Mouse (Mus musculus): ENCODE results near the gene Xlr4b.
"Not testable (repeated sequence)": the region's sequence is repeated elsewhere in the genome, so short reads cannot be mapped to it uniquely, and the experiment has no call there.

Xlr4b gene

GRCm38 (mm10) chrX:73213819-73214564 lies at the start of gene Xlr4b:
TSS of gene Xlr4b (plus strand) at chrX:73214333.
- not testable (repeated sequence) for DNase-seq (ENCODE audit: low spot score)

DNA sequence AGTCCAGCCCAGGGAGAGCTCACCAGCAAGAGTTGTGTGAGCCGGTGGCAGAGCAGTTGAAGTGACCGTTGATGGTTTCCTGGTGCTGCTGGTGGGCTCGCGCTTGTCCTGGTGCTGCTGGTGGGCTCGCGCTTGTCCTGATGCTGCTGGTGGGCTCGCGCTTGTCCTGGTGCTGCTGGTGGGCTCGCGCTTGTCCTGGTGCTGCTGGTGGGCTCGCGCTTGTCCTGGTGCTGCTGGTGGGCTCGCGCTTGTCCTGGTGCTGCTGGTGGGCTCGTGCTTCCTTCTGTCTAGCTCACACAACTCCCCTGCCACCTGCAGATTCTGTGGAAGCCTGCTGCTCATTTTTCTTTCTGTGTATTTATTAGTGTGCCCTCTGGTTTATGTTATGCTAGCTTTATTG lies 37.2 kb upstream of the Xlr4b start, which contains the start of gene Spin2d:
TSS of gene Spin2d (minus strand) at position 101 of the 400 bp plus-strand sequence.
- not testable (repeated sequence) for DNase-seq (ENCODE audit: low spot score)

- not testable (repeated sequence) for DNase-seq (ENCODE audit: low spot score)
These were observed 22.2 kb upstream of the Xlr4b start, which contains the start of gene Xlr3b for GRCm38 (mm10) chrX:73191934-73192333. TSS of gene Xlr3b (plus strand) at chrX:73192207.

GRCm38 (mm10) chrX:73225365-73225764 lies 11.2 kb downstream of the Xlr4b start:
- no peak for DNase-seq (ENCODE audit: low spot score)

DNA sequence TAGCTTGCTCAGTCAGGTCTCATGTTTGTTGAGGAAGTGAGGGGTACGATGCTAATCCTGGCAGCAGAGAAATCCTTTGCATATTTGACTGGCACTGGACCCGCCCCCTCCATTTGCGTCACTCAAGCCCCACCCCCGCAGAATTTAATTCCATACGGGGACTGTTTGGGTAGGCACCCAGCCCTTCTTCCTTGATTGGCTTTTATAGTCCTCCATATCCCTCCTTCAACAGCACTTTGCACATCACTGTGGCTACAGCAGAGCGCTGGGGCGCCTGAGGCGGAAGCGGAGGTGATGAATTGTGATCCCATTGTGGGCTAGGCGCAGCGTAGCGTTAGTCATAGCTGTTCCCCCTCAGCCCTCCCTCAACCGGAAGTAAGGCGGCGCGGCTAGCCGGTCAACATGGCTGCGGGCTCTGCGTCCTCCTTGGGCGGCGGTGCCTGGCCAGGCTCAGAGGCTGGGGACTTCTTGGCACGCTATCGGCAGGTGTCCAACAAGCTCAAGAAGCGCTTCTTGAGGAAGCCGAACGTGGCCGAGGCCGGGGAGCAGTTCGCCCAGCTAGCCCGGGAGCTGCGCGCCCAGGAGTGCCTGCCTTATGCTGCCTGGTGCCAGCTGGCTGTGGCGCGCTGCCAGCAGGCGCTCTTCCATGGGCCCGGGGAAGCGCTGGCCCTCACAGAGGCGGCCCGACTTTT lies 13.9 kb downstream of the Xlr4b start, which contains the start of gene F8a:
TSS of gene F8a (plus strand) at position 378 of the 692 bp plus-strand sequence.
- DNase-seq (ENCODE audit: low spot score): peak; percentile 43

GRCm38 (mm10) chrX:73228606-73229214 lies 14.6 kb downstream of the Xlr4b start:
- DNase-seq (ENCODE audit: low spot score): peak; percentile 16

DNA sequence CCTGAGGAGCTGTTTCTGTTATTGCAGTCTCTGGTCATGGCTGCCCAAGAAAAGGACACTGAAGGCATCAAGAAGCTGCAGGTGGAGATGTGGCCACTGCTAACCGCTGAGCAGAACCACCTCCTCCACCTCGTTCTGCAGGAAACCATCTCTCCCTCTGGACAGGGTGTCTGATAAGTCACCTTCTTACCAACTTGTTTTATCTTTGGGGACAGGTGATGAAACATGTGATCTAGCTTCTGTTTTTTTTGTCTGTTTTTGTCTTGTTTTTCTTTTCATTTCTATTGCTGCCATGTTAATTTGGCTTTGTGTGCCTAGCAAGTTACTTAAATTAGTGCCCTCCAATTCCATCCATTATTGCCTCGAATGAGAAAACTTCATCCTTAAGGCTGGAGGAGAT lies 15.2 kb downstream of the Xlr4b start:
- DNase-seq (ENCODE audit: low spot score): no peak

GRCm38 (mm10) chrX:73242821-73243325 lies 28.7 kb downstream of the Xlr4b start, which contains the start of gene Xlr4c:
TSS of gene Xlr4c (minus strand) at chrX:73243130.
- DNase-seq (ENCODE audit: low spot score): not testable (repeated sequence)

GRCm38 (mm10) chrX:73262428-73262827 lies 48.3 kb downstream of the Xlr4b start:
- DNase-seq (ENCODE audit: low spot score): not testable (repeated sequence)

DNA sequence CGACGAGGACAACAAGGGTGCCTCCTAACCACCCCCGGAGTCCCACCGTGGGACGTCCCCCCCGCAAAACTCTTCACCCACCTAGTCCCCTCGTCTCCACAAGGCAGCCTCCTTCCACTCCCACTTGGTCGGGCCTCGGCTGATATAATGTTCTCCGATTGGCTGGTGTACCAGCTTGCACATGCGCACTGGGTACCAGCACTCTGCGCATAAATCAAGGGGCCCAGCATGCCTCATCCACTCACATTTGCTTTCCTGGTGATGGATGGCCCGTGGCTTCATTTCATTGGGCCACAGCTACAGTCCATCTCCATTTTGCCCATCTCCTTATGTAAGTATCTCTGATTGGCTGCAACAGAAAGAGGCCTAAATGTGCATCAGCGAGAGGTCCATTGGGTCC lies 51.1 kb downstream of the Xlr4b start, which contains the start of gene Xlr3c:
TSS of gene Xlr3c (minus strand) at position 121 of the 400 bp plus-strand sequence.
- not testable (repeated sequence) for DNase-seq (ENCODE audit: low spot score)

Data from layer of hippocampus, adult 9-10 months (tissue).